Mouse (Mus musculus) lung, embryonic 14.5 days (tissue): Measurements from ENCODE around the gene Tomm34. TPM values are rescaled to one million over a fixed set of nuclear protein-coding genes. Genes with fewer than 3 reads are reported as not detected.

ENCODE experiments used
- ATAC-seq: fragments of 200-750 bp; cut with Nextera tagmentation; 2 replicates; pipeline ENCODE4 v1.8.0; 2017; ENCODE audit warnings: mild to moderate bottlenecking, moderate TSS enrichment, moderate library complexity; ENCODE audit not compliant: insufficient read depth
- DNase-seq: peaks from one replicate; pipeline ENCODE4 v3.0.0-alpha.2; 2015
- H3K27ac ChIP-seq: fragments of 300-500 bp; sonication (generic); 2 replicates; pipeline ENCODE4 v1.5.1; 2014; ENCODE audit warnings: low read depth, mild to moderate bottlenecking, moderate library complexity
- H3K27me3 ChIP-seq: fragments of 300-500 bp; sonication (generic); 2 replicates; pipeline ENCODE4 v1.6.1; 2014; ENCODE audit warnings: low read length, control low read depth; ENCODE audit not compliant: insufficient read depth
- H3K36me3 ChIP-seq: fragments of 300-500 bp; sonication (generic); 2 replicates; pipeline ENCODE4 v1.6.1; 2014; ENCODE audit warnings: control low read depth; ENCODE audit not compliant: insufficient read depth
- H3K4me1 ChIP-seq: fragments of 300-500 bp; sonication (generic); 2 replicates; pipeline ENCODE4 v1.6.1; 2014; ENCODE audit warnings: antibody characterized with exemption, control low read depth; ENCODE audit not compliant: insufficient read depth
- H3K4me2 ChIP-seq: fragments of 300-500 bp; sonication (generic); 2 replicates; pipeline ENCODE4 v1.6.1; 2014; ENCODE audit warnings: mild to moderate bottlenecking
- H3K4me3 ChIP-seq: fragments of 300-500 bp; sonication (generic); 2 replicates; pipeline ENCODE4 v1.5.1; 2014; ENCODE audit warnings: low read depth, low read length
- H3K9ac ChIP-seq: fragments of 300-500 bp; sonication (generic); 2 replicates; pipeline ENCODE4 v1.6.1; 2014
- H3K9me3 ChIP-seq: fragments of 300-500 bp; sonication (generic); 2 replicates; pipeline ENCODE4 v1.6.1; 2016; ENCODE audit warnings: low read depth, low read length, control low read depth
- CTCF ChIP-seq: IDR thresholded peaks from 2 replicates; pipeline ENCODE4 v1.5.1; 2016; ENCODE audit warnings: antibody characterized with exemption, low read depth
- WGBS: fragments of 180-500 bp; shearing (Covaris S2); extraction: QIAGEN DNeasy Blood & Tissue Kit; methylation state at CpG from one replicate; pipeline ENCODE4 v1.1.7; 2014; 5-methylcytosine and 5-hydroxymethylcytosine counted together
- polyA plus RNA-seq: library from polyadenylated mRNA; unstranded; fragments of >200 nt; fragmentation: Nextera tagmentation; extraction: Ambion mirVana; gene quantifications from 2 replicates; pipeline ENCODE4 v1.2.1, GENCODE M21; 2014

Gene Tomm34
- polyA plus RNA-seq, 1 experiment from 2014 or later = 54.4 TPM

GRCm38 (mm10) chr2:164059634-164060235, 11.2 kb downstream of the Tomm34 start:
- Histone ChIP-seq H3K9me3 (no peaks in the 10 kb centered on the region), H3K27me3 (no peaks in the 10 kb centered on the region), H3K36me3 (peaks cover 87% of the 10 kb centered on the region), H3K4me3 (no peak overlapping the region), H3K4me2 (no peak overlapping the region), H3K4me1 (no peaks in the 10 kb centered on the region), H3K9ac (no peak overlapping the region), H3K27ac (no peak overlapping the region)
- DNase-seq = no peak
- no peak for ATAC-seq
- WGBS = 89% methylated on average over 8 of the region's 8 CpGs
- TF ChIP-seq CTCF = no peak

GRCm38 (mm10) chr2:164054671-164055070, 16.3 kb downstream of the Tomm34 start:
- Histone ChIP-seq H3K9ac (no peak overlapping the region), H3K27ac (no peak overlapping the region), H3K4me1 (no peaks in the 10 kb centered on the region), H3K36me3 (peaks cover 76% of the 10 kb centered on the region), H3K27me3 (no peaks in the 10 kb centered on the region), H3K4me3 (no peak overlapping the region), H3K4me2 (no peak overlapping the region), H3K9me3 (no peaks in the 10 kb centered on the region)
- TF ChIP-seq CTCF = no peak
- WGBS = 87% methylated on average over 8 of the region's 8 CpGs
- ATAC-seq (no peak), DNase-seq (no peak)

GRCm38 (mm10) chr2:164053767-164054166, 17.2 kb downstream of the Tomm34 start:
- Histone ChIP-seq H3K4me3 (no peak overlapping the region), H3K4me2 (no peak overlapping the region), H3K27me3 (no peaks in the 10 kb centered on the region), H3K9ac (no peak overlapping the region), H3K36me3 (peaks cover 67% of the 10 kb centered on the region), H3K27ac (no peak overlapping the region), H3K9me3 (no peaks in the 10 kb centered on the region), H3K4me1 (no peaks in the 10 kb centered on the region)
- 81% methylated on average over 8 of the region's 8 CpGs for WGBS
- no peak for TF ChIP-seq CTCF
- DNase-seq (no peak), ATAC-seq (no peak)

GRCm38 (mm10) chr2:164047197-164047690, 23.7 kb downstream of the Tomm34 start:
- peak; percentile 65 for ATAC-seq
- peak overlapping the region; percentile 12; the same call in 1 of the 2 replicates for H3K4me3 ChIP-seq
- H3K27ac ChIP-seq = no peak overlapping the region
- no peak for TF ChIP-seq CTCF
- no peaks in the 10 kb centered on the region for H3K9me3 ChIP-seq
- no peaks in the 10 kb centered on the region for H3K27me3 ChIP-seq
- DNase-seq = peak; percentile 37
- H3K4me2 ChIP-seq = peak overlapping the region; percentile 57
- H3K4me1 ChIP-seq = no peaks in the 10 kb centered on the region
- no peak overlapping the region for H3K9ac ChIP-seq
- H3K36me3 ChIP-seq = peaks cover 11% of the 10 kb centered on the region; the same call in 1 of the 2 replicates
- 6% methylated on average over 13 of the region's 16 CpGs for WGBS

- H3K27me3 ChIP-seq = no peaks in the 10 kb centered on the region
- TF ChIP-seq CTCF = no peak
- no peaks in the 10 kb centered on the region for H3K9me3 ChIP-seq
- no peak overlapping the region for H3K27ac ChIP-seq
- 63% methylated on average over 2 of the region's 2 CpGs for WGBS
- H3K4me3 ChIP-seq = no peak overlapping the region
- ATAC-seq = no peak
- DNase-seq = no peak
- H3K9ac ChIP-seq = no peak overlapping the region
- no peak overlapping the region for H3K4me2 ChIP-seq
- H3K4me1 ChIP-seq = no peaks in the 10 kb centered on the region
- H3K36me3 ChIP-seq = no peaks in the 10 kb centered on the region
Observed at GRCm38 (mm10) chr2:164041523-164041922, 29.4 kb downstream of the Tomm34 start.

GRCm38 (mm10) chr2:164040949-164041348, 30.0 kb downstream of the Tomm34 start:
- no peak overlapping the region for H3K27ac ChIP-seq
- TF ChIP-seq CTCF = no peak
- no peaks in the 10 kb centered on the region for H3K4me1 ChIP-seq
- no peak overlapping the region for H3K4me2 ChIP-seq
- no peaks in the 10 kb centered on the region for H3K9me3 ChIP-seq
- no peak overlapping the region for H3K9ac ChIP-seq
- H3K4me3 ChIP-seq = no peak overlapping the region
- DNase-seq = no peak
- no peaks in the 10 kb centered on the region for H3K36me3 ChIP-seq
- 78% methylated on average over 6 of the region's 6 CpGs for WGBS
- no peaks in the 10 kb centered on the region for H3K27me3 ChIP-seq
- ATAC-seq = no peak

GRCm38 (mm10) chr2:164038407-164039028, 32.5 kb downstream of the Tomm34 start:
- no peaks in the 10 kb centered on the region for H3K9me3 ChIP-seq
- H3K4me1 ChIP-seq = no peaks in the 10 kb centered on the region
- H3K27me3 ChIP-seq = no peaks in the 10 kb centered on the region
- H3K4me3 ChIP-seq = no peak overlapping the region
- DNase-seq = no peak
- TF ChIP-seq CTCF = no peak
- WGBS = 100% methylated on average over 1 of the region's 1 CpGs
- H3K4me2 ChIP-seq = no peak overlapping the region
- ATAC-seq = no peak; the same call in 1 of the 2 replicates
- H3K36me3 ChIP-seq = no peaks in the 10 kb centered on the region
- H3K27ac ChIP-seq = no peak overlapping the region
- H3K9ac ChIP-seq = no peak overlapping the region
